Mouse (Mus musculus): ENCODE data around the gene Tecta. TPM values are rescaled to one million over a fixed set of nuclear protein-coding genes. Genes with fewer than 3 reads are reported as not detected.

Gene Tecta
- polyA plus RNA-seq, 1 experiment from 2014 or later, result 0.33 TPM

DNA sequence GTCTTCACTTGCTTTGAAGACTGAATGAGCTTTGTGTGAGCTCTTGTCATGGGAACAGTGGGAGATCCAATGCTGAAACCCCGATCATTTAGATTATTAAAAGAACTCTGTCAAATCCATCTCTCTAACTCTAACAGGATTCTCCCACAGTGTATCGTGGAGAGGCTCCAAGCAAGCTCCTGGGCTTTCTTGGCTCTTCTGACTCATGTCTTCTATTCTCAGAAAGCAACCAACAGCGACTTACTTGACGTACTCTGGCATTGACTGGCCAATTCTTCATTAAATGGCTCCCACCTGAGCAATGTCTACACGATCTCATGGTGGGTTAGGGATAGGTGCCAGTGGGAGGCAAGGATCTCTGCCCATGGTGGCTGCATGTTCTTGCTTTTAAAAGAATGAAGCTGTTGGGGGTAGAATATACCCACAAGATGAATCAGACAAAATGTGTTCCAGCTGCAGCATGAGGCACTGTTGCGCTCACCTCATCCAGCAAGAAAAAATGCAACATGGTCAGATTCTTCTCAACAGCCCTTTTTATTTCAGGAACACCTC, 98.6 kb downstream of the Tecta start:
- Histone ChIP-seq H3K4me3 (ENCODE audit: low read depth, low read length) (no peak overlapping the region), H3K9me3 (replicated peaks; ENCODE audit: control insufficient read depth, low read length) (no peaks in the 10 kb centered on the region), H3K4me1 (ENCODE audit: control insufficient read depth, insufficient read depth, low read length) (no peaks in the 10 kb centered on the region), H3K9ac (ENCODE audit: low read length) (no peak overlapping the region), H3K36me3 (ENCODE audit: control insufficient read depth, insufficient read depth, low read length) (no peaks in the 10 kb centered on the region), H3K27ac (ENCODE audit: low read depth, low read length) (no peak overlapping the region), H3K4me2 (ENCODE audit: low read length) (no peak overlapping the region), H3K27me3 (replicated peaks; ENCODE audit: control insufficient read depth, insufficient read depth, low read length) (no peaks in the 10 kb centered on the region)
- no peak for ATAC-seq
- WGBS, result 85% methylated on average over 6 of the region's 6 CpGs
- no peak for DNase-seq (ENCODE audit: low spot score)

DNA sequence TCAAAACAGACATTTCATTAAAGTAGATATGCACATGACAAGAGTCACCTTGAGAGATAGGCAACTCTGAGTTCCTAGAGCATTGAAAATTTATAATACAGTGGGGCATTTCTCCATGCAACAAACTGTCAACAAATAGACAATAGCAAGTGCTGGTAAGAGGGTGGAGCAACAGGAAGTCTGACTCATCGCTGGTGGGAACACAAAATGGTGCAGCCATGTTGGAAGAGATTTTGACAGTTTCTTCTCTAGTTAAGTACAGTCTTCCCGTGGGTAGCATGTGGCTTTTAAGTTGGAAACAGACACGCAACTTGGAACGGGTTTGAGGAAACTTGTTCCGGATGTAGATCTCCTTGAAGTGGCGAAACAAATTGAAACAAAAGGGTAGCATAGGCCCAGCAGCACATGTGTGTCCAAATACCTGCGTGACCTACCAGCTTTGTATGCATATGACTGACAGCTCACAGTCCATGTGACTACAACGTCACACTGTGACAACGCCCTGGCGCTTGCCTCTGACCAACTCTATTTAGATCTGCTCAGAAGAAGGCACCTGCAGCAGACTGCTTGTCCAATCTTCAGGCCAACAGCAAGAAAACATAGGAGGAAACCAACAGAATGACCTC, 103.3 kb downstream of the Tecta start:
- Histone ChIP-seq H3K36me3 (ENCODE audit: control insufficient read depth, insufficient read depth, low read length) (no peaks in the 10 kb centered on the region), H3K4me1 (ENCODE audit: control insufficient read depth, insufficient read depth, low read length) (no peaks in the 10 kb centered on the region), H3K4me3 (ENCODE audit: low read depth, low read length) (no peak overlapping the region), H3K9me3 (replicated peaks; ENCODE audit: control insufficient read depth, low read length) (no peaks in the 10 kb centered on the region), H3K27me3 (replicated peaks; ENCODE audit: control insufficient read depth, insufficient read depth, low read length) (no peaks in the 10 kb centered on the region), H3K9ac (ENCODE audit: low read length) (no peak overlapping the region), H3K4me2 (ENCODE audit: low read length) (no peak overlapping the region), H3K27ac (ENCODE audit: low read depth, low read length) (no peak overlapping the region)
- 95% methylated on average over 10 of the region's 10 CpGs for WGBS
- ATAC-seq (no peak), DNase-seq (ENCODE audit: low spot score) (no peak)

DNA sequence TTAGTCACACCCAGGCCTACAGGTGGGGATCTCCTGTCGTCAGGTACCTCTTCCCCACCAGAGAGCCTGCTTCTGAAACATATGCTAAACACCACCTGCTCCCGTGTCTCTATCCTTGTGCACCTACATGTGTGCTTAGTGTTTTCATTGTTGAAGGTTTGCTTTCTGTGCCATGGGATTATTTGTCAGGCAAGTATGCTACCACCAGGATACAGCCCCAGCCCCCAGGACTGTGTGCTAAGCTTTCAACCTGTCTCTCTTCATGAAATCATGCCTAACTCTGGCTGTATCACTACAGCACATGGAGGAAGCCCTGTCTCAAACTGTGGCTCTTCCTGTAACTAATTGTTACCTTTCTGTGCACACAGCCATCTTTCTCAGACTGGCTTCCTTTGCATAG, 105.6 kb downstream of the Tecta start:
- no peak overlapping the region for H3K9ac ChIP-seq (ENCODE audit: low read length)
- 80% methylated on average over 2 of the region's 2 CpGs for WGBS
- no peak overlapping the region for H3K4me3 ChIP-seq (ENCODE audit: low read depth, low read length)
- H3K36me3 ChIP-seq (ENCODE audit: control insufficient read depth, insufficient read depth, low read length), result no peaks in the 10 kb centered on the region
- no peak overlapping the region for H3K4me2 ChIP-seq (ENCODE audit: low read length)
- no peak overlapping the region for H3K27ac ChIP-seq (ENCODE audit: low read depth, low read length)
- no peaks in the 10 kb centered on the region for H3K27me3 ChIP-seq (replicated peaks; ENCODE audit: control insufficient read depth, insufficient read depth, low read length)
- ATAC-seq (no peak), DNase-seq (ENCODE audit: low spot score) (no peak)
- no peaks in the 10 kb centered on the region for H3K9me3 ChIP-seq (replicated peaks; ENCODE audit: control insufficient read depth, low read length)
- H3K4me1 ChIP-seq (ENCODE audit: control insufficient read depth, insufficient read depth, low read length), result no peaks in the 10 kb centered on the region

- Histone ChIP-seq H3K4me3 (ENCODE audit: low read depth, low read length) (no peak overlapping the region), H3K9me3 (replicated peaks; ENCODE audit: control insufficient read depth, low read length) (no peaks in the 10 kb centered on the region), H3K36me3 (ENCODE audit: control insufficient read depth, insufficient read depth, low read length) (no peaks in the 10 kb centered on the region), H3K27me3 (replicated peaks; ENCODE audit: control insufficient read depth, insufficient read depth, low read length) (no peaks in the 10 kb centered on the region), H3K9ac (ENCODE audit: low read length) (no peak overlapping the region), H3K4me2 (ENCODE audit: low read length) (no peak overlapping the region), H3K27ac (ENCODE audit: low read depth, low read length) (no peak overlapping the region), H3K4me1 (ENCODE audit: control insufficient read depth, insufficient read depth, low read length) (no peaks in the 10 kb centered on the region)
- ATAC-seq, result no peak
- no peak for DNase-seq (ENCODE audit: low spot score)
- WGBS, result 79% methylated on average over 3 of the region's 3 CpGs
These were observed 106.1 kb downstream of the Tecta start for GRCm38 (mm10) chr9:42293596-42293995.

DNA sequence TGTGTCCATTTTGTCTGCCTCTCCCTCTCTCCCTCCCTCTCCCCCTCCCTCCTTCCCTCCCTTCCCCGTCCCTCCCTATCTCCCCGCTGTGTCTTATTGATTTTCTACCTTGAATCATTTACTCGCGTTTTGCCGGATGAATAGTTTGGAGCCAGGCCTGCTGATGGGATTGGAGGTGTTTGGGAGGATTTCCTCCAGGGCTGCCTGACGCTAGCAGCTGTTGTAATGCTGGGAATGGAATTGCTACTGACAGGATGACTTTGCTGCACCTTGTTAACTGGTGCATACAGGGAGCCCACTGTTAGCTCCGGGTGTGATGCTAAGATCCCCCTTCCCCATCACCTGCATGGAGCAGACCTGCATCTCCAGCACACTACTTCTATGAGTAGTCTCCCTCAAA, 106.7 kb downstream of the Tecta start:
- Histone ChIP-seq H3K27me3 (replicated peaks; ENCODE audit: control insufficient read depth, insufficient read depth, low read length) (no peaks in the 10 kb centered on the region), H3K9ac (ENCODE audit: low read length) (no peak overlapping the region), H3K36me3 (ENCODE audit: control insufficient read depth, insufficient read depth, low read length) (no peaks in the 10 kb centered on the region), H3K27ac (ENCODE audit: low read depth, low read length) (no peak overlapping the region), H3K9me3 (replicated peaks; ENCODE audit: control insufficient read depth, low read length) (no peaks in the 10 kb centered on the region), H3K4me2 (ENCODE audit: low read length) (0 out of 2 replicates have a peak overlapping the region, but pooled peaks have one; percentile 5), H3K4me3 (ENCODE audit: low read depth, low read length) (no peak overlapping the region), H3K4me1 (ENCODE audit: control insufficient read depth, insufficient read depth, low read length) (no peaks in the 10 kb centered on the region)
- DNase-seq (ENCODE audit: low spot score), result peak; percentile 22
- 25% methylated on average over 7 of the region's 7 CpGs for WGBS
- ATAC-seq, result no peak

- ATAC-seq, result no peak
- Histone ChIP-seq H3K27me3 (replicated peaks; ENCODE audit: control insufficient read depth, insufficient read depth, low read length) (no peaks in the 10 kb centered on the region), H3K4me3 (ENCODE audit: low read depth, low read length) (no peak overlapping the region), H3K4me2 (ENCODE audit: low read length) (no peak overlapping the region), H3K9ac (ENCODE audit: low read length) (no peak overlapping the region), H3K9me3 (replicated peaks; ENCODE audit: control insufficient read depth, low read length) (no peaks in the 10 kb centered on the region), H3K4me1 (ENCODE audit: control insufficient read depth, insufficient read depth, low read length) (no peaks in the 10 kb centered on the region), H3K36me3 (ENCODE audit: control insufficient read depth, insufficient read depth, low read length) (no peaks in the 10 kb centered on the region), H3K27ac (ENCODE audit: low read depth, low read length) (no peak overlapping the region)
- DNase-seq (ENCODE audit: low spot score), result no peak
- 72% methylated on average over 4 of the region's 4 CpGs for WGBS
These were observed 120.1 kb downstream of the Tecta start for GRCm38 (mm10) chr9:42279676-42280075.

Small RNA genes lying within 50 kb of the gene (microRNA-seq; reads per million reads assigned to microRNA genes)
- gene Gm44311, result not detected

Other genes with a start within 250 kb of the Tecta start
- 61.9 and 74.2 TPM in 2 replicates for gene Sc5d, start 135.7 kb downstream of the Tecta start, polyA plus RNA-seq (2014; fragmentation: Nextera tagmentation; extraction: Ambion mirVana)
- gene Tbcel, start 107.9 kb upstream of the Tecta start, polyA plus RNA-seq (2014; fragmentation: Nextera tagmentation; extraction: Ambion mirVana), result 5.4 and 5.6 TPM in 2 replicates

Measured in forebrain, embryonic 14.5 days (tissue).